Mouse (Mus musculus): ENCODE measurements around the gene Vrk1.

GRCm38 (mm10) chr12:106030146-106030745, 20.2 kb downstream of the Vrk1 start:
- no peak for TF ChIP-seq CTCF (IDR thresholded peaks at IDR 0.05; ENCODE audit: low read depth)
- no peak for TF ChIP-seq EP300 (IDR thresholded peaks at IDR 0.05; ENCODE audit: low read depth)

Measured in liver, embryonic 14.5 days (tissue).